Mouse (Mus musculus): ENCODE measurements around the gene Notum.
A peak's percentile ranks its signal among the peaks of the same experiment; 100 is the strongest.

The Notum gene

GRCm38 (mm10) chr11:120641255-120641654, 19.7 kb downstream of the Notum start:
- DNase-seq (ENCODE audit: inconsistent age in 2 of 2, low spot score in 1 of 2), result no peak

DNA sequence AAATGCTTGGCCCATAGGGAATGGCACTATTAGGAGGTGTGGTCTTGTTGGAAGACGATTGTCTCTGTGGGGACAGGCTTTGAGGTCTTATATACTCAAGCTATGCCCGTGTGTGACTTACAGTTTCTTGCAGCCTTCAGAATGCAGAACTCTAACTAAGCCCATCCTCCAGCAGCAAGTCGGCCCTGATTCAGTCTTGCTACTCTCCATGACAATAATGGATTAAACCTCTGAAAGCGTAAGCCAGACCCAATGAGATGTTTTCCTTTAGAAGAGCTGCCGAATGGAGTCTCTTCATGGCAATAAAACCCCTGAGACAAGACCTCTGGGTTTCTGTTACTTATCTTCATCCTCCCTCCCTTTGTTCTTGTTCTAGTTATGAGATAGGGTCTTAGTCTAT, 26.2 kb downstream of the Notum start:
- no peak for DNase-seq (ENCODE audit: inconsistent age in 2 of 2, low spot score in 1 of 2)

- peak; percentile 96 to 97 for DNase-seq (ENCODE audit: inconsistent age in 2 of 2, low spot score in 1 of 2)
Observed at GRCm38 (mm10) chr11:120633520-120634343, 27.2 kb downstream of the Notum start, which contains the start of gene Mafg. Gene Mafg, minus strand, starts transcription at chr11:120633600.

GRCm38 (mm10) chr11:120632559-120633519, 28.1 kb downstream of the Notum start:
- DNase-seq (ENCODE audit: inconsistent age in 2 of 2, low spot score in 1 of 2), result peak; percentile 90 to 96

DNA sequence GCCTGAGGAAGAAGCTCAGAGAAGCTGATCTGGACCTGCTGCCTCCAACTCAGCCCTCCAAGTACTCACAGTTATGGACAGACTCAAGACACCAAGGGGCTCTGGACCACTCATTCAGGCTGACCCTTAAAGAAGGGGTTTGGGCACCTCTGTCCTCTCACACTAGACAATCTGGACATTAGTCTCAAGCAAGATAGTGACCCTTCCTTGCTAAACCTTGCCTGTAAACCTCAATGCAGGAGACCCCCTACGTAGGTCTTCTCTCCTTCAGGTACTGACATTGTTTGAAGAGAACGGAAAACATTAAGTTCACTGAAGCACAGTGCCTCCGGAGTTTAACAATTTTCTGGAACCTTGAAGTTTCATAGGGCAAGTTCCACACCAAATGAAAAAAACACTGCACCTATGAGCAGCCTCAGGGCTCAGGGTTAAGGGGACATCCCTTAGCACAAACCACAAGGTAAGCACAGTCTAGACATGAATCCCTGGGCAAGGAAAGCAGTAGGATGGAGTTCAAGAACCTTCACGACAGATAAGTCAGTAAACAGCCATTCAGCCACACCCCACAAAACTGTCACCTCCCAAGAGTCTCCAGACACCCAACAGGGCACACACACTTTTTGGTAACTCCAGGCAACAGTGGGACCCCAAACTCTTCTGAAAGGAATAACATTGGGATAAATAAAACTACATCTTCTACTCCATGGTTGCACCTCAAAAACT, 29.1 kb downstream of the Notum start:
- peak; percentile 18 to 54 for DNase-seq (ENCODE audit: inconsistent age in 2 of 2, low spot score in 1 of 2)

DNA sequence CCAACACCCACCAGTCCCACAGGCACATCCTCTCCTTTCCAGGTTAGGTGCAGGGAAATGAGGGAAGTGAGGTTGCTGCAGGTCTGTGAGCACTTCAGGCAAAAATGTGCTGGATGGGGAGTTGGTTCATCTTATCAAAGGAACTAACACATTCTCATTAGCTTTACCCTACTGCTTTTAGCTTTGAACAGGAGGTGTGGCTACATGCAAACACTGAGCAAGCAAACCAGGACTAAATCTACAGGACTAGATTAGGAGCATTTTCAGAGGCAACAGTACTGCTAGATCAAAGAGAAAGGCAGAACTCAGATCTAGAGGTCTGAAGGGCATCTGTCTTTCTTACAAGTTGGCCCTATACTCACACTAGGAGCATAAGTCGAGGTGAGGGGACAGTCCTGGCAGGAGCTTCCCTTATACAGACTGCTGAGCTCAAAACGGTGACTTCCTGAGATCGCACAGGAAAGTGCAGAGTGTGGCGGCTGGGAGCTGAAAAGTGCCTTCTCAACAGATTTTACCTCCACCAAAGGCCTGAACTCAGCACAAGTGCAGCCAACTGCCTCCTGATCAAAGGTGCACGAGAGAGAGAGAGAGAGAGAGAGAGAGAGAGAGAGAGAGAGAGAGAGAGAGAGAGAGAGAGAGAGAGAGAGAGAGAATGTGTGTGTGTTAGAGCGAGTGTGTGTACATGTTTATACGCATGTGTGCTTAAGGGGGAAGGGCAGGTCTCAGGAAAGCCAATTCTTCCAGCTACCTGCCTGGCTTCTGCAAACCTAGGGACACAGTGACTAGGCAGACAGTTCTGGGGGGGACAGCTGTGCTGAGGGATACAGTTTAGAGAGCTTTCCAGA, 29.9 kb downstream of the Notum start:
- peak; percentile 16 to 60 for DNase-seq (ENCODE audit: inconsistent age in 2 of 2, low spot score in 1 of 2)

DNA sequence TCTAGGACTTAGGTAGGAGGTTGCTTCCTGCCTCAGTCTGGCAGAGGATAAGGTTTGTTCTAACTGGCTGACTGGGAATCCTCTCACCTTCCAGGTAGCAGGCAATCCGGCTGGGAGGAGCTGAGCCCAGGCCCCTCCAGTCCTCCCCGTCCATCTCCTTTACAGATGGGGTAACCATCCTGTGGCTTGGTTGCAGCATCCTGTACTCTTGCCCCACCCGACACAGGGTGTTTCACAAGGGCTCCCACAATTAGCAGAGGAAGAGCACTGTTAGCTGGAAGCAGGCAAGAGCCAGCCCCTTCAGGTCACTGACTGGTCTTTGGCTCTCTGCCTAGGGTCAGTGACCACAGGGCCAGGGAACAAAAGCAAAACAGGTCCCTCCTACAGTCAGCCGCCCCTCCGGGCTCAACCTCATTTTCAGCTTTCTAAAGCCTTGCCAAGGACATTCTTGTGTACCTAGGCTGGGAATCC, 30.5 kb downstream of the Notum start:
- DNase-seq (ENCODE audit: inconsistent age in 2 of 2, low spot score in 1 of 2), result peak; percentile 67 to 79

- DNase-seq (ENCODE audit: inconsistent age in 2 of 2, low spot score in 1 of 2), result peak; percentile 78 to 82
Observed at GRCm38 (mm10) chr11:120629911-120630310, 31.1 kb downstream of the Notum start.

- peak; percentile 68 to 82 for DNase-seq (ENCODE audit: inconsistent age in 2 of 2, low spot score in 1 of 2)
Observed at GRCm38 (mm10) chr11:120629341-120629730, 31.6 kb downstream of the Notum start.

DNA sequence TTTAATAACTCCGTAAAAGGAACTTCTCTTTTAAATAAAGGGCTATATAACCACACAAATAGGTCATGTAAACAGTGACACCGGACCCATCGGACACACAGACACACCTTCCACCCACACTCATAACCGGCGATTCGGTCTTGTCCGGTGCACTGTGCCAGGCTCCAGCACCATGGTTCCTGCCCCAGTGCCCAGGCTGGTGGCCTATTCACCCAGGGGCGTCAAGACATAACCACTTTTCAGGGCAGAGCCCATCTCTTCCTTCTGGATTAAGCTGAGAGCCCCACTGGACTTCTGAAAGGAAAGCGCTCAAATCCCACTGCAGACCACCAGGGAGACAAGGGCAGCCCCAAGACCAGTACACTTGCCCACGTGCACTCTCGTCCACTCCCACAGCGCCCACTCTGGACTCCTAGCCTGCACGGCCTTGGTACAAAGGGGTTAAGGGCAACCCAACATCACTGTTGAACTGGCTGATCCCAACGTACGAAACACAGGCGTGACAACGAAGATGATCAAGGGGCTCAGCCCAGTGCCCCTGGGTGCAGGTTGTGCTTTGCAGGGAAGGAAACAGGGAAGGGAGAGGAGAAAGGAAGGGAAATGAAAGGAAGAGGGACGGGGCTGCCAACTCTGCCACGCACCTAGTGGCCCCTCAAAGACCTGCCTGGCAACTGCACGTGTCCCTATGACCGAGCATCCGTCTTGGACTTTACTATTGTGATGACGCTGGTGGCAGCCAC, 32.2 kb downstream of the Notum start:
- DNase-seq (ENCODE audit: inconsistent age in 2 of 2, low spot score in 1 of 2), result peak in 1 of 2 experiments; percentile 31

DNA sequence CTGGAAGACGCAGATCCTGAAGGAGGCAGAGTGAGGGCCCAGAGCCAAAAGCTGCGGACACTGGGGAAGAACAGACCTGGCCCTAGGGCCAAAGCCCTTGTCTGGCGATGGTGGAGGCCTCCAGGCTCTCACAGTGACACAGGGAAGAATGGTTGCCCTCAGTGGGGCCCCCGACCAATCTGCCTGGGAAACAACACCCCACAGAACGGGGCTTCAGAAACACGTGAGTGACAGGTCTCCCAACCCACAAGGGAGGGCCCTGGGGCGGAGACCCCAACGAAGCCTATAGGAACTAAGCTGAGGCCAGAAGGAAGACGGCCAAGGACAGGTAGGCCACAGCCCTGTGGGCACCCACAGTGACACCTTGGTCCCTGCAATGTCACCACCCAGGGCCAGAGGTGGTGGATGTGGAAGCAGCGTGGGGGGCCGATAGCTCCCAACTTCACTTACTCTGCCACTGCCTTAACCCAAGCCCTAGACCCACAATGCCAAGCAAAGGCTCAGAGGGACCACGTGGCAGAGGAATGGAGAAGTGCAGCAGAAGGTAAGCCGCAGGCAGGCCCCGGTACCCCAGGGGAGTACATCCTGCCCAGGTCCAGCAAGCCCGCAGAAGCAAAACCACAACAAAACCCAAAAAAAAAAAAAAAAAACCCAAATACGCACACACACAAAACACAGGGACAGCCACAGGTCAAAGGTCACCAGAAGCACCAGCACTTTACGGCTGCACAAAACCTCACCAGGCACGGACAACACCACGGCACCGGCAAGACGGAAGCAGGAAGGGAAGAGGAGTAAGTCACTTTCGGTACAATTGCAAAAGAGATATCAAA, 33.3 kb downstream of the Notum start:
- peak; percentile 27 to 50 for DNase-seq (ENCODE audit: inconsistent age in 2 of 2, low spot score in 1 of 2)

DNA sequence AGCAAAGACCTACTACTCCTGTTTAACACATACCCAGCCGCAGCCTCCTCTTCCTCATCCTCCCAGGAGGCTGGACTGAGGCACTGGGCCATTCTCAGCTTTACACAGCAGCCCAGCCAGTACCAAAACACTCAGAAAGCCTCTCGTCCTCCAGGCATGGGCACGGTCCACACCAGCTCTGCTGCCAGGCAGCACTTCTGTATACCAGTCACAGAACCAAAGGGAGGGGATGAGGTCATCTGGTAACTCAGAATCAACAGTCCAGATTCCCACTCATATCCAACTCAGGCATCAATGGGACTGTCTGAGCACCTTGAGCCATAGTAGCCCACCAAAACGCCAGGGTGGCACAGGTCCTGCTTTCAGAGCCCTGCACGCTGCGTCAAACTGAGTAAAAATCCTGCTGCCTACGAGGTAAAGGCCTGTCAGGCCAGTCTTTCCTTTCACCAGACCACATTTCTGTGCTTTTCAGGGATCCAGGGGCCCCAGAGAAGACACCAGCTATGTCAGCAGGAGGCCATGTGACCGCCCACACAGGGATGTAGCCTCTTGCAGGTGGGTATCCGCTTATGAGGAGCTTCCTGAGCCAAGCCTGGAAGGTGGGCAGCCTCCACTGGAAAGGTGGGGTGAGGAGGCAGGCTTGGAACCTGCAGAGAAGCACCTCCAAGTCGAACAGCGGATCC, 34.0 kb downstream of the Notum start:
- peak; percentile 7 to 39 for DNase-seq (ENCODE audit: inconsistent age in 2 of 2, low spot score in 1 of 2)

DNA sequence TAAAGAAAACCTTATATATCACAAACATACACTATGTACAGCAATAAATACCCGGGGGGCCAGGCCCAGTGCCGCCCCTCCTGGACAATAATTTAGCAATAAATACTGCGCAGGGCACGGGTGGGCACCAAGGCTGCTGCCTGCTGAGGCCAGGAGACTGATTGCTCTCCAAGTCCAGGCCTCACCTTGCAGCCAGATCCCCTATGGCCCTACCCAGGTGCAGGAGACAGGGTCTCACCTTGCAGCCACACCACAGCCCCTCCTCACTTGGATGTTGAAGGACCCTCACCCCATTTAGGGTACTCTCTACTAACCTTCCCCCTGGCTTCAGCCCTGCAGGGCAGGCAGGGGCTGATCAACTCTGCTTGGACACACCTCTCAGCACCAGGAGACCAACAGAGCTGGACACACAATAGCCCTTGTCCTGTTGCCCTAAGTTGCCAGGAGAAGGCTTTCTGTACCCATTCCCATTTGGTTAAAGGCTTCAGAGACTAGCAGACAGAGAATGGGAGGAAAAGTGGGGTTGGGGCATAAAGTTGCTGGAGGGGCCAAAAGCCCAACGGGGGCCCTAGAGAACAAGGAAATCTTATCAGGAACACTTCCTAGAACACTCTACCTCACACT, 35.7 kb downstream of the Notum start, which contains the start of gene Sirt7:
Gene Sirt7 (minus strand): TSS at position 89 of the 624 bp plus-strand sequence.
- peak in 1 of 2 experiments; percentile 31 for DNase-seq (ENCODE audit: inconsistent age in 2 of 2, low spot score in 1 of 2)

- peak; percentile 89 to 94 for DNase-seq (ENCODE audit: inconsistent age in 2 of 2, low spot score in 1 of 2)
Observed at GRCm38 (mm10) chr11:120624680-120625111, 36.3 kb downstream of the Notum start.

GRCm38 (mm10) chr11:120623961-120624679, 36.9 kb downstream of the Notum start:
- DNase-seq (ENCODE audit: inconsistent age in 2 of 2, low spot score in 1 of 2), result peak; percentile 76 to 88

DNA sequence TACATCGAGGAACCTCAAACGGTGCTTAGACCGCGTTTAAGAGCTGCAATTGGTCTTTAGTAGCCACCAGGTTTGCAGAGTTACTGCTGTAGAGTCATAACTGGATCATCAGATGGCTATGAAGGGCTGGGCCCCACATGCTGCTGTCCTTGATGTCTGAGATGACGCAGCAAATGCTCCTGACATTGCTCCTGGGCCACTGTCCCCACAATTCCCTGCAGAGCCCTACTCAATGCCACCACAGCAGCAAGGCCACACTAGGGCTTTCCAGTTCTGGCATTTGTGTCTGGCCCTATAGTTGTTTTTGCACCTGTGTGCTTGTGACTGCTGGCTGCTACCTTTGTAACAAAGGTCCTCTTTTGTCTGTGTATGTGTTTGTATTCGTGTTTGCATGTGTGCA, 38.2 kb downstream of the Notum start:
- peak in 1 of 2 experiments; percentile 83 for DNase-seq (ENCODE audit: inconsistent age in 2 of 2, low spot score in 1 of 2)

All from adrenal gland, adult (tissue).